Mouse (Mus musculus): ENCODE data around the gene Hunk.
A peak's percentile ranks its signal among the peaks of the same experiment; 100 is the strongest.

Gene Hunk

GRCm38 (mm10) chr16:90385688-90386513 is at the start of gene Hunk:
TSS of gene Hunk (plus strand) at chr16:90386013.
- peak; percentile 73 to 87 for DNase-seq (ENCODE audit: inconsistent age in 2 of 2, low spot score in 1 of 2)

GRCm38 (mm10) chr16:90339026-90339425 is 46.8 kb upstream of the Hunk start:
- DNase-seq (ENCODE audit: inconsistent age in 2 of 2, low spot score in 1 of 2): peak; percentile 76 to 82

- no peak for DNase-seq (ENCODE audit: inconsistent age in 2 of 2, low spot score in 1 of 2)
These were observed 44.7 kb upstream of the Hunk start for GRCm38 (mm10) chr16:90341086-90341485.

GRCm38 (mm10) chr16:90349700-90350548 is 35.9 kb upstream of the Hunk start:
- DNase-seq (ENCODE audit: inconsistent age in 2 of 2, low spot score in 1 of 2): peak; percentile 76 to 89

GRCm38 (mm10) chr16:90351726-90352125 is 34.1 kb upstream of the Hunk start:
- DNase-seq (ENCODE audit: inconsistent age in 2 of 2, low spot score in 1 of 2): no peak

- no peak for DNase-seq (ENCODE audit: inconsistent age in 2 of 2, low spot score in 1 of 2)
These were observed 33.1 kb upstream of the Hunk start for GRCm38 (mm10) chr16:90352691-90353090.

- no peak for DNase-seq (ENCODE audit: inconsistent age in 2 of 2, low spot score in 1 of 2)
These were observed 32.7 kb upstream of the Hunk start for GRCm38 (mm10) chr16:90353156-90353555.

GRCm38 (mm10) chr16:90359329-90359728 is 26.5 kb upstream of the Hunk start:
- no peak for DNase-seq (ENCODE audit: inconsistent age in 2 of 2, low spot score in 1 of 2)

- no peak for DNase-seq (ENCODE audit: inconsistent age in 2 of 2, low spot score in 1 of 2)
These were observed 26.1 kb upstream of the Hunk start for GRCm38 (mm10) chr16:90359750-90360149.

- no peak for DNase-seq (ENCODE audit: inconsistent age in 2 of 2, low spot score in 1 of 2)
These were observed 25.5 kb upstream of the Hunk start for GRCm38 (mm10) chr16:90360327-90360726.

- no peak for DNase-seq (ENCODE audit: inconsistent age in 2 of 2, low spot score in 1 of 2)
These were observed 22.9 kb upstream of the Hunk start for GRCm38 (mm10) chr16:90362926-90363325.

GRCm38 (mm10) chr16:90379897-90380296 is 5.9 kb upstream of the Hunk start:
- peak; percentile 74 to 91 for DNase-seq (ENCODE audit: inconsistent age in 2 of 2, low spot score in 1 of 2)

GRCm38 (mm10) chr16:90381633-90382032 is 4.2 kb upstream of the Hunk start:
- DNase-seq (ENCODE audit: inconsistent age in 2 of 2, low spot score in 1 of 2): peak in 1 of 2 experiments; percentile 58

- no peak for DNase-seq (ENCODE audit: inconsistent age in 2 of 2, low spot score in 1 of 2)
These were observed 3.0 kb upstream of the Hunk start for GRCm38 (mm10) chr16:90382701-90383280.

GRCm38 (mm10) chr16:90384058-90384457 is 1.8 kb upstream of the Hunk start:
- DNase-seq (ENCODE audit: inconsistent age in 2 of 2, low spot score in 1 of 2): peak; percentile 45 to 71

- DNase-seq (ENCODE audit: inconsistent age in 2 of 2, low spot score in 1 of 2): peak in 1 of 2 experiments; percentile 55
These were observed 967 bp upstream of the Hunk start for GRCm38 (mm10) chr16:90384846-90385245.

GRCm38 (mm10) chr16:90385326-90385687 is 506 bp upstream of the Hunk start:
- no peak for DNase-seq (ENCODE audit: inconsistent age in 2 of 2, low spot score in 1 of 2)

- DNase-seq (ENCODE audit: inconsistent age in 2 of 2, low spot score in 1 of 2): peak in 1 of 2 experiments; percentile 52
These were observed 824 bp downstream of the Hunk start for GRCm38 (mm10) chr16:90386514-90387160.

- DNase-seq (ENCODE audit: inconsistent age in 2 of 2, low spot score in 1 of 2): peak; percentile 49 to 79
These were observed 1.4 kb downstream of the Hunk start for GRCm38 (mm10) chr16:90387161-90387671.

- DNase-seq (ENCODE audit: inconsistent age in 2 of 2, low spot score in 1 of 2): no peak
These were observed 2.1 kb downstream of the Hunk start for GRCm38 (mm10) chr16:90387961-90388360.

All from adrenal gland, adult (tissue).